Mouse (Mus musculus): Measurements from ENCODE around the gene Csgalnact2. TPM values are rescaled to one million over a fixed set of nuclear protein-coding genes. Genes with fewer than 3 reads are reported as not detected.

The Csgalnact2 gene
- total RNA-seq, 2 experiments from 2014 or later: 12.7 to 13.7 TPM

Small RNA genes lying within 50 kb of the gene (microRNA-seq; reads per million reads assigned to microRNA genes)
- gene Mir7044: 28.2 reads per million, percentile 45 among the genes with 10 or more reads in this experiment

Other genes starting within 250 kb of the Csgalnact2 start
- gene Hnrnpf, start 238.8 kb downstream of the Csgalnact2 start, total RNA-seq (2021): 100 to 1,000 TPM; 144 to 146 TPM
- not detected for gene Fxyd4, start 201.4 kb downstream of the Csgalnact2 start, total RNA-seq (2021)
- 10 to 100 TPM; 79.8 to 88.2 TPM for gene Rasgef1a, start 127.7 kb downstream of the Csgalnact2 start, total RNA-seq (2021)
- gene Ret, start 58.6 kb upstream of the Csgalnact2 start, total RNA-seq (2021): 1 to 10 TPM; 7.1 to 8.5 TPM